Mouse (Mus musculus): Measurements from ENCODE around the gene Ptpn3. TPM values are rescaled to one million over a fixed set of nuclear protein-coding genes. Genes with fewer than 3 reads are reported as not detected.

The Ptpn3 gene
- total and polyA plus RNA-seq, 3 experiments, result 4.7 to 8.4 TPM; not detected in 1

- Histone ChIP-seq H3K27me3 (ENCODE audit: control insufficient read depth in 1 of 2, insufficient read depth in 2 of 2, low read length in 2 of 2) (no peaks in the 10 kb centered on the region), H3K27ac (ENCODE audit: control insufficient read depth, low read depth, low read length) (no peak overlapping the region), H3K79me2 (ENCODE audit: control insufficient read depth, insufficient read depth, low read length, poor library complexity) (no peaks in the 10 kb centered on the region), H3K4me1 (ENCODE audit: control insufficient read depth in 1 of 2, insufficient read depth in 2 of 2, low read length in 2 of 2) (peaks cover 2 to 13% of the 10 kb centered on the region in 2 experiments), H3K9me3 (replicated peaks; ENCODE audit: insufficient read depth, low read length) (no peaks in the 10 kb centered on the region), H3K4me3 (ENCODE audit: control insufficient read depth in 1 of 2, insufficient read depth in 1 of 2, low read depth in 2 of 2, low read length in 2 of 2) (no peak overlapping the region), H3K9ac (ENCODE audit: control insufficient read depth, low read depth, low read length, poor library complexity, severe bottlenecking) (no peak overlapping the region), H3K36me3 (ENCODE audit: control insufficient read depth in 1 of 2, insufficient read depth in 2 of 2, low read length in 2 of 2) (peaks cover 0 to 10% of the 10 kb centered on the region in 2 experiments; a peak in 2 of 4 replicates)
- TF ChIP-seq POLR2A (IDR thresholded peaks at IDR 0.05; ENCODE audit: control insufficient read depth in 1 of 2, insufficient read depth in 1 of 2, low read depth in 1 of 2, low read length in 2 of 2, poor library complexity in 1 of 2), result no peak
- TF ChIP-seq MAX (IDR thresholded peaks at IDR 0.05; ENCODE audit: low read length), result no peak
- TF ChIP-seq MYC (IDR thresholded peaks at IDR 0.05; ENCODE audit: low read depth, low read length), result no peak
- TF ChIP-seq ZNF384 (IDR thresholded peaks at IDR 0.05; ENCODE audit: low read depth, low read length), result peak; percentile 91
- no peak for TF ChIP-seq ELF1 (IDR thresholded peaks at IDR 0.05; ENCODE audit: low read depth, low read length)
- no peak for TF ChIP-seq MAZ (IDR thresholded peaks at IDR 0.05; ENCODE audit: low read depth, low read length)
- TF ChIP-seq ZKSCAN1 (IDR thresholded peaks at IDR 0.05; ENCODE audit: low read depth, low read length), result no peak
- no peak for TF ChIP-seq CTCF (IDR thresholded peaks at IDR 0.05 in 2 of 3, conservative IDR thresholded peaks at IDR 0.05 in 1 of 3; ENCODE audit: control insufficient read depth in 1 of 3, insufficient read depth in 1 of 3, low read depth in 2 of 3, low read length in 3 of 3, poor library complexity in 1 of 3, severe bottlenecking in 1 of 3)
- no peak for TF ChIP-seq POLR2AphosphoS5 (IDR thresholded peaks at IDR 0.05; ENCODE audit: borderline replicate concordance, low read depth, low read length)
- TF ChIP-seq MYB (IDR thresholded peaks at IDR 0.05; ENCODE audit: low read depth, low read length), result no peak
- TF ChIP-seq EP300 (IDR thresholded peaks at IDR 0.05; ENCODE audit: low read depth in 1 of 2, low read length in 2 of 2), result peak in 1 of 2 experiments; percentile 40; a peak in 1 of 4 replicates
- no peak for TF ChIP-seq TBP (IDR thresholded peaks at IDR 0.05; ENCODE audit: low read depth, low read length)
- TF ChIP-seq ZMIZ1 (IDR thresholded peaks at IDR 0.05; ENCODE audit: low read depth, low read length), result no peak
- TF ChIP-seq BHLHE40 (IDR thresholded peaks at IDR 0.05; ENCODE audit: borderline replicate concordance, low read depth, low read length), result no peak
- TF ChIP-seq JUND (IDR thresholded peaks at IDR 0.05; ENCODE audit: low read depth, low read length), result no peak
- no peak for TF ChIP-seq MEF2A (IDR thresholded peaks at IDR 0.05; ENCODE audit: extremely low read depth, insufficient replicate concordance, low read depth, low read length, poor library complexity, severe bottlenecking)
- no peak for TF ChIP-seq ZC3H11A (IDR thresholded peaks at IDR 0.05; ENCODE audit: low read depth, low read length)
- peak; percentile 80 for TF ChIP-seq GATA1 (IDR thresholded peaks at IDR 0.05; ENCODE audit: low read depth, low read length)
- no peak for TF ChIP-seq NELFE (IDR thresholded peaks at IDR 0.05; ENCODE audit: low read depth, low read length)
- no peak for TF ChIP-seq CHD2 (IDR thresholded peaks at IDR 0.05; ENCODE audit: low read length)
- DNase-seq (ENCODE audit: low read depth, low spot score), result peak; percentile 34
Observed at GRCm38 (mm10) chr4:57312256-57313166, 10.9 kb upstream of the Ptpn3 start.
